Mouse (Mus musculus) spleen, postnatal 4 days (tissue): Measurements from ENCODE around the gene Borcs6.
A peak's percentile ranks its signal among the peaks of the same experiment; 100 is the strongest.

Experiments
- DNase-seq, 2 experiments: peaks; one replicate each; pipeline ENCODE4 v3.0.0; 2022; ENCODE audit warnings: low spot score in 2 of 2

Gene Borcs6

GRCm38 (mm10) chr11:69101604-69102402 lies 42.3 kb downstream of the Borcs6 start:
- DNase-seq = peak; percentile 12 to 61

GRCm38 (mm10) chr11:69102403-69102725 lies 42.8 kb downstream of the Borcs6 start:
- DNase-seq = peak in 1 of 2 experiments; percentile 59

GRCm38 (mm10) chr11:69103121-69103520 lies 43.6 kb downstream of the Borcs6 start:
- peak in 1 of 2 experiments; percentile 56 for DNase-seq

- peak in 1 of 2 experiments; percentile 62 for DNase-seq
Observed at GRCm38 (mm10) chr11:69103531-69104435, 44.3 kb downstream of the Borcs6 start.

GRCm38 (mm10) chr11:69104487-69104886 lies 45.0 kb downstream of the Borcs6 start:
- DNase-seq = peak in 1 of 2 experiments; percentile 60

GRCm38 (mm10) chr11:69105227-69105626 lies 45.7 kb downstream of the Borcs6 start:
- DNase-seq = no peak

- peak in 1 of 2 experiments; percentile 58 for DNase-seq
Observed at GRCm38 (mm10) chr11:69105796-69106195, 46.3 kb downstream of the Borcs6 start.

GRCm38 (mm10) chr11:69106299-69106698 lies 46.8 kb downstream of the Borcs6 start:
- DNase-seq = peak in 1 of 2 experiments; percentile 61

- peak in 1 of 2 experiments; percentile 58 for DNase-seq
Observed at GRCm38 (mm10) chr11:69106842-69107241, 47.3 kb downstream of the Borcs6 start.

GRCm38 (mm10) chr11:69107676-69108075 lies 48.2 kb downstream of the Borcs6 start:
- DNase-seq = peak in 1 of 2 experiments; percentile 57

GRCm38 (mm10) chr11:69108223-69108622 lies 48.7 kb downstream of the Borcs6 start:
- DNase-seq = peak; percentile 12 to 60

- peak; percentile 13 to 60 for DNase-seq
Observed at GRCm38 (mm10) chr11:69109032-69109900, 49.7 kb downstream of the Borcs6 start.

GRCm38 (mm10) chr11:69110319-69111046 lies 51.0 kb downstream of the Borcs6 start:
- DNase-seq = peak; percentile 93 to 99
